12 mouse cellular contexts compared by ENCODE assay signal in the genomic region with DNA sequence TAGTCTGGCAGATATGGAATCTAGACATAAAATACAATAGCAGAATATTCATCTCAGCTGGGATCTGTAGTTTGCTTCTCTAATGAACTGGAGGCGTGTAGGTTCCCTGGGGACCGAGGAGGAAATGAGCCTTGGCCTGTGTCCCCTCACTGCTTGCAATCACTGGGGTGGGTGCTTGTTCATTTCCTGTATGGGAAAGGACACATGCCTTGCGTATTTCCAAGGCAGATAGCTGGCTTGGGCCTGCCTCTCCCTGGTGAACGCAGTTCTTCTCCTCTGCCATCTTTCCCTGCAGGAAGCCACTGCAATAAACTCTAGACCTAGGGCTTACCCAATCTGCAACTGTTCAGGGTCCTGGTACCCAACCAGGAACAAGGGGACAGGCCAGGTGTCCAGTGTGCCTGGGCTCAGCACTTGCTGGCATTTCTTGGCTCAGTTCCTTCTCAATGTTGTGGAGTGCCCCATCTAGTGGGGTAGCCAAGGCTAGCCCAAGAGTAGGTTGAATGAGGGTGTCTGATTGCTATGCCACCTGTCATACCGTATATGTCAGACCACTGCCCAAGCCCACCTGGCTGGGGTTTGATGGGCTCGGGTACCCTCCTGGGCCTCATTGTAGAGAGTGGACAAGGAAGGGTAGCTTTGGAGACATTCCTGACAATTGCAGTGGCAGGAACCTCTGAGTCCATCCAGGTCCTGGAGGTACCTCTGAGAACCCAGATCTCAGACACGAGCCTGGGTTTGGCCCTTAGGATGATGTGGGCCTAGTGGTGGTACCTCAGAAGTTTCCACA. TPM values are rescaled to one million over a fixed set of nuclear protein-coding genes. Genes with fewer than 3 reads are reported as not detected.
DNase-seq lines count a peak whose midpoint lies in the region; ATAC-seq and TF ChIP-seq lines count a peak whose summit lies in the region.
"Had no signal": no experiment of that assay in that cellular context is flagged by ENCODE, and none has a peak within 500 bp of the region (broad histone marks: within the 10 kb centered on the region; RNA-seq: fewer than 3 reads in every experiment).

No protein-coding gene starts in this region.

- no peaks in the 10 kb centered on the region for H3K27me3 ChIP-seq in liver, postnatal 0 days (ENCODE audit: insufficient read depth, low read length)

- H3K36me3 ChIP-seq in liver, postnatal 0 days (replicated peaks; ENCODE audit: insufficient read depth, low read length): no peaks in the 10 kb centered on the region
- H3K36me3 ChIP-seq: embryonic facial prominence, embryonic 12.5 days had no signal

- H3K9ac ChIP-seq in liver, postnatal 0 days (replicated peaks): no peak overlapping the region
- H3K9ac ChIP-seq: embryonic facial prominence, embryonic 12.5 days had no signal

- no peak overlapping the region for H3K4me2 ChIP-seq in liver, postnatal 0 days (ENCODE audit: low read depth, low read length)
- H3K4me2 ChIP-seq: embryonic facial prominence, embryonic 12.5 days had no signal

- WGBS in liver, postnatal 0 days (ENCODE audit: insufficient replicate concordance): 54% methylated on average over 7 of the region's 7 CpGs

- H3K27ac ChIP-seq in gastrocnemius, adult 2 months: peak overlapping the region; percentile 71
- H3K27ac ChIP-seq in liver, postnatal 0 days (ENCODE audit: low read depth): no peak overlapping the region
- H3K27ac ChIP-seq: embryonic facial prominence, embryonic 12.5 days had no signal

- no peak for TF ChIP-seq CTCF in gastrocnemius, adult 2 months (IDR thresholded peaks at IDR 0.05)
- no peak for TF ChIP-seq CTCF in liver, postnatal 0 days (IDR thresholded peaks at IDR 0.05; ENCODE audit: low read depth)

- ATAC-seq in liver, postnatal 0 days: peak; percentile 17; the same call in 1 of the 2 replicates

- peak; percentile 60 for DNase-seq in gastrocnemius, adult 2 months
- DNase-seq in gastrocnemius, postnatal 10 days: no peak
- DNase-seq in gastrocnemius, postnatal 36 days: peak; percentile 26 to 48
- peak; percentile 63 for DNase-seq in heart, postnatal 4 days
- DNase-seq in liver, postnatal 0 days: no peak
- DNase-seq in cerebellum, adult 9-10 months: no peak
- DNase-seq in layer of hippocampus, adult 9-10 months (ENCODE audit: low spot score): no peak
- DNase-seq in Muller cell, postnatal 12 days (ENCODE audit: inconsistent ontology term): no peak
- DNase-seq: cerebellum, postnatal 10 days; right cerebral cortex, adult 18-20 months had no signal

- H3K4me1 ChIP-seq in liver, postnatal 0 days (ENCODE audit: insufficient read depth): 0 out of 2 replicates have a peak, but pooled peaks cover 2% of the 10 kb centered on the region
- H3K4me1 ChIP-seq: embryonic facial prominence, embryonic 12.5 days had no signal

- TF ChIP-seq EP300 in liver, postnatal 0 days (IDR thresholded peaks at IDR 0.05; ENCODE audit: low read depth): no peak

- intact Hi-C loops in gastrocnemius, adult 2 months (cut with DNase I): no loop called here
- intact Hi-C loops in gastrocnemius, postnatal 36 days (cut with DNase I): no loop called here

- no peaks in the 10 kb centered on the region for H3K9me3 ChIP-seq in liver, postnatal 0 days (ENCODE audit: low read length)
- H3K9me3 ChIP-seq: embryonic facial prominence, embryonic 12.5 days had no signal

- no peak overlapping the region for H3K4me3 ChIP-seq in gastrocnemius, adult 2 months
- no peak overlapping the region for H3K4me3 ChIP-seq in liver, postnatal 0 days (ENCODE audit: low read depth, low read length)
- H3K4me3 ChIP-seq: embryonic facial prominence, embryonic 12.5 days had no signal

RNA-seq across cellular contexts. Expression of gene Aqp12, which starts 24.9 kb away (rescaled TPM):
- total RNA-seq in gastrocnemius, adult 2 months (2021): not detected
- total RNA-seq in gastrocnemius, postnatal 10 days (2021): not detected
- total RNA-seq in gastrocnemius, postnatal 36 days (2021): not detected
- not detected for total RNA-seq in heart, postnatal 4 days (2021)
- polyA plus RNA-seq in liver, postnatal 0 days (2015; fragmentation: Nextera tagmentation; extraction: Ambion mirVana): not detected in 2 replicates
- total RNA-seq: left cerebral cortex, postnatal 25 days had no signal
- polyA plus RNA-seq: embryonic facial prominence, embryonic 12.5 days had no signal

RNA-seq across cellular contexts. Expression of gene Gpr35, which starts 30.6 kb away (rescaled TPM):
- total RNA-seq in gastrocnemius, adult 2 months (2021): under 1 TPM; 0.25 to 0.61 TPM
- total RNA-seq in gastrocnemius, postnatal 10 days (2021): under 1 TPM; 0.12 to 0.56 TPM
- total RNA-seq in gastrocnemius, postnatal 36 days (2021): under 1 TPM in 1 of 2 experiments, not detected in 1; 0.39 TPM
- under 1 TPM; 0.38 to 0.59 TPM for total RNA-seq in heart, postnatal 4 days (2021)
- polyA plus RNA-seq in liver, postnatal 0 days (2015; fragmentation: Nextera tagmentation; extraction: Ambion mirVana): 1.1 and 1.4 TPM in 2 replicates

RNA-seq across cellular contexts. Expression of gene Capn10, which starts 47.1 kb away (rescaled TPM):
- 1 to 10 TPM; 4.8 to 5.5 TPM for total RNA-seq in gastrocnemius, adult 2 months (2021)
- 1 to 10 TPM; 5.5 to 7.9 TPM for total RNA-seq in gastrocnemius, postnatal 10 days (2021)
- 1 to 10 TPM; 3.4 to 4.8 TPM for total RNA-seq in gastrocnemius, postnatal 36 days (2021)
- total RNA-seq in heart, postnatal 4 days (2021): 10 to 100 TPM; 10.2 to 14.0 TPM
- 25.6 and 25.8 TPM in 2 replicates for polyA plus RNA-seq in liver, postnatal 0 days (2015; fragmentation: Nextera tagmentation; extraction: Ambion mirVana)

Comparison
In these comparisons a context has a peak if more than half of its experiments do, and no peak if none do; other contexts are left out.
1. DNase-seq: peak in gastrocnemius, adult 2 months (single experiment), gastrocnemius, postnatal 36 days (2 of 2) and heart, postnatal 4 days (single experiment); none in gastrocnemius, postnatal 10 days (single experiment), liver, postnatal 0 days (single experiment), cerebellum, adult 9-10 months (single experiment), layer of hippocampus, adult 9-10 months (single experiment) and Muller cell, postnatal 12 days (single experiment).